In the genomic region with DNA sequence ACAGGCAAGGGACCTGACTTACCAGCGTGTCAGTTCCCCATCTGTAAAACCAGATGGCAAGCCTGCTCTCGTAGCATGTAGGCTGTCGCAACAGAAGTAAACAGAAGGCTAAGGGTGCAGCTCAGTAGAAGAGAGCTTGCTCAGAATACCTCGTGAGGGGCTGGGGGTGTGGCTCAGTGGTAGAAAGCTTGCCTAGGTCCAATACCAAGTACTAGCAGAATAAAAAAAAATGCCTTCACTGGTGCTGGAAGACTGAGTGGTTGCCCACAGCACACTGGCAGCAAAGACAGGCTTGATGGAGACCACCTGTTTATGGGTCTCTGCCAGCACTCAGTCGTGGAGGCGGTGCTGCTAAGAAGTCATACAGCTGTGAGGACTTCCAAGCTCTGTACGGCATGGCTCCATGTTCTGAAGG, we compare ENCODE assay signal across 11 mouse cellular contexts.
A peak's percentile ranks its signal among the peaks of the same experiment; 100 is the strongest.
DNase-seq lines count a peak whose midpoint lies in the region; ATAC-seq and TF ChIP-seq lines count a peak whose summit lies in the region.
"Had no signal": no experiment of that assay in that cellular context is flagged by ENCODE, and none has a peak within 500 bp of the region (broad histone marks: within the 10 kb centered on the region; RNA-seq: fewer than 3 reads in every experiment).

No protein-coding gene starts in this region.

- no peaks in the 10 kb centered on the region for H3K9me3 ChIP-seq in embryonic facial prominence, embryonic 14.5 days (ENCODE audit: control insufficient read depth, low read length)
- no peaks in the 10 kb centered on the region for H3K9me3 ChIP-seq in intestine, embryonic 15.5 days

- peaks cover 26% of the 10 kb centered on the region for H3K4me1 ChIP-seq in embryonic facial prominence, embryonic 14.5 days (ENCODE audit: control insufficient read depth, insufficient read depth, low read length)
- H3K4me1 ChIP-seq in intestine, embryonic 15.5 days (replicated peaks): peaks cover 23% of the 10 kb centered on the region

- H3K27me3 ChIP-seq in embryonic facial prominence, embryonic 14.5 days (replicated peaks; ENCODE audit: control insufficient read depth, insufficient read depth, low read length): no peaks in the 10 kb centered on the region
- no peaks in the 10 kb centered on the region for H3K27me3 ChIP-seq in intestine, embryonic 15.5 days (replicated peaks)

- peak; percentile 55 to 58 for DNase-seq in layer of hippocampus, adult 2 months (ENCODE audit: low spot score in 2 of 2)
- DNase-seq in layer of hippocampus, adult 9-10 months (ENCODE audit: low spot score): no peak
- DNase-seq in embryonic facial prominence, embryonic 14.5 days (ENCODE audit: low spot score): peak; percentile 68
- peak; percentile 73 for DNase-seq in lung, postnatal 25 days (ENCODE audit: low spot score)
- DNase-seq in urinary bladder, postnatal 14 days (ENCODE audit: low spot score): no peak
- DNase-seq in urinary bladder, postnatal 25 days (ENCODE audit: low spot score): no peak
- DNase-seq: heart, adult 2 months; right cerebral cortex, adult 18-20 months had no signal

- no peak overlapping the region for H3K9ac ChIP-seq in embryonic facial prominence, embryonic 14.5 days (ENCODE audit: low read depth, low read length)
- no peak overlapping the region for H3K9ac ChIP-seq in intestine, embryonic 15.5 days
- H3K9ac ChIP-seq: hindbrain, embryonic 14.5 days had no signal

- no peak for TF ChIP-seq CTCF in layer of hippocampus, adult 2 months (conservative IDR thresholded peaks at IDR 0.05)

- H3K4me3 ChIP-seq in layer of hippocampus, adult 2 months: no peak overlapping the region
- no peak overlapping the region for H3K4me3 ChIP-seq in embryonic facial prominence, embryonic 14.5 days (ENCODE audit: low read depth, low read length)
- H3K4me3 ChIP-seq in intestine, embryonic 15.5 days (replicated peaks): no peak overlapping the region
- H3K4me3 ChIP-seq: heart, adult 2 months had no signal

- H3K27ac ChIP-seq in layer of hippocampus, adult 2 months: peak overlapping the region; percentile 81
- H3K27ac ChIP-seq in embryonic facial prominence, embryonic 14.5 days (replicated peaks; ENCODE audit: low read depth, low read length): peak overlapping the region; percentile 67
- H3K27ac ChIP-seq in intestine, embryonic 15.5 days: peak overlapping the region; percentile 73
- H3K27ac ChIP-seq: heart, adult 2 months; hindbrain, embryonic 14.5 days; macrophage had no signal

- WGBS in embryonic facial prominence, embryonic 14.5 days: 48% methylated on average over 7 of the region's 7 CpGs
- 31% methylated on average over 7 of the region's 7 CpGs for WGBS in intestine, embryonic 15.5 days

- no peaks in the 10 kb centered on the region for H3K36me3 ChIP-seq in embryonic facial prominence, embryonic 14.5 days (ENCODE audit: control insufficient read depth, insufficient read depth, low read length)
- no peaks in the 10 kb centered on the region for H3K36me3 ChIP-seq in intestine, embryonic 15.5 days

- ATAC-seq in embryonic facial prominence, embryonic 14.5 days (ENCODE audit: low read depth): peak; percentile 45
- ATAC-seq in intestine, embryonic 15.5 days: peak; percentile 68

- no peak overlapping the region for H3K4me2 ChIP-seq in embryonic facial prominence, embryonic 14.5 days (ENCODE audit: low read depth, low read length)
- 0 out of 2 replicates have a peak overlapping the region, but pooled peaks have one; percentile 3 for H3K4me2 ChIP-seq in intestine, embryonic 15.5 days (replicated peaks)
- H3K4me2 ChIP-seq: hindbrain, embryonic 14.5 days had no signal

Comparison
In these comparisons a context has a peak if more than half of its experiments do, and no peak if none do; other contexts are left out.
1. DNase-seq: peak in layer of hippocampus, adult 2 months (2 of 2), embryonic facial prominence, embryonic 14.5 days (single experiment) and lung, postnatal 25 days (single experiment); none in layer of hippocampus, adult 9-10 months (single experiment), urinary bladder, postnatal 14 days (single experiment) and urinary bladder, postnatal 25 days (single experiment).
2. Peak in every context shown above with its lines, with median percentiles within 50 percentile points of each other: H3K27ac ChIP-seq.